Mouse (Mus musculus): Measurements from ENCODE around the gene Mettl24. TPM values are rescaled to one million over a fixed set of nuclear protein-coding genes. Genes with fewer than 3 reads are reported as not detected.

Gene Mettl24
- polyA plus RNA-seq, 1 experiment from 2014 or later, result 17.1 TPM

DNA sequence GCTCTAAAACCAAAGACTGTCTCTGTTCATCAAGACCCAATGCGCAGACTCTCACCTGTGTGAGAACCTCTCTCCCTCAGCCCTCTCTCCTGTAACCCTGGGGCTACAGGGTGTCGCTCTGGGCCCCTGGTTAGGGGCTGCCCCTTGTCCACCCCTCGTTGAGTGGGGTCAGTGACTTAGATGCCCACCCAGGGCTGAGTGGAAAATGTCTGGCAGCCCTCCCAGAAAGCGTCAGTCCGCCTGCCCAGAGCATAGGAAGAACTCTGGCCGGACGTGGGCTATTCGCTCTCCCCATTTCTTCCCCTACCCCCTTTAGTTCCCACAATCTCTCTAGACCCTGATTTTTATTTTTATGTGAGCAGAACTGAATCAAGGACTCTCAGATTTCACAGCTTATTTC lies 33.2 kb downstream of the Mettl24 start:
- 53% methylated on average over 8 of the region's 8 CpGs for WGBS
- Histone ChIP-seq H3K9me3 (ENCODE audit: low read length) (no peaks in the 10 kb centered on the region), H3K36me3 (ENCODE audit: insufficient read depth, low read length) (no peaks in the 10 kb centered on the region), H3K4me3 (ENCODE audit: low read depth, low read length) (no peak overlapping the region), H3K27ac (ENCODE audit: low read length) (no peak overlapping the region), H3K4me1 (ENCODE audit: insufficient read depth, low read depth, low read length) (no peaks in the 10 kb centered on the region), H3K4me2 (replicated peaks; ENCODE audit: low read depth, low read length) (no peak overlapping the region), H3K9ac (replicated peaks; ENCODE audit: low read depth) (no peak overlapping the region), H3K27me3 (replicated peaks; ENCODE audit: insufficient read depth, low read length) (no peaks in the 10 kb centered on the region)
- DNase-seq (ENCODE audit: low spot score) (no peak), ATAC-seq (no peak)
- TF ChIP-seq CTCF (IDR thresholded peaks at IDR 0.05) (no peak), EP300 (IDR thresholded peaks at IDR 0.05) (no peak)

DNA sequence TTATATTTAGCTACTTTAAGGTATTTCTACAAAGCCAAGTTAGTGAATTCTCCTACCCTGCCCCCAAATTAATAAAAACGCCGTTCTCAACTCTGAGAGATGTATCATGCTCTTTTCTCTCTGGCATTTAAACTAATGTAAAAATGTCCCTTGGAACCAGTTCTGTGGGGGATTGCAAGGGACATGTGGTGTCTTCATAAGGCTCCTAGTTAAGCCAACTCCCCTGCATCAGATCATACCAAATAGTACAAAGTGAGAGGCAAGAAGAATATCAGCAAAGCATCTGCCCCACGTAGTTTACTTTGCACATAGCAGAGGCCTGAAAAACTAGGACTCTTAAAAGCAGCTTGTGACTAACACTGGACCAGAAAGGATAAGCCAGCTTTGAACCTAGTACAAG lies 33.6 kb downstream of the Mettl24 start:
- Histone ChIP-seq H3K4me3 (ENCODE audit: low read depth, low read length) (no peak overlapping the region), H3K36me3 (ENCODE audit: insufficient read depth, low read length) (no peaks in the 10 kb centered on the region), H3K9me3 (ENCODE audit: low read length) (no peaks in the 10 kb centered on the region), H3K9ac (replicated peaks; ENCODE audit: low read depth) (no peak overlapping the region), H3K4me1 (ENCODE audit: insufficient read depth, low read depth, low read length) (no peaks in the 10 kb centered on the region), H3K4me2 (replicated peaks; ENCODE audit: low read depth, low read length) (no peak overlapping the region), H3K27me3 (replicated peaks; ENCODE audit: insufficient read depth, low read length) (no peaks in the 10 kb centered on the region), H3K27ac (ENCODE audit: low read length) (no peak overlapping the region)
- 52% methylated on average over 3 of the region's 3 CpGs for WGBS
- DNase-seq (ENCODE audit: low spot score) (no peak), ATAC-seq (no peak)
- TF ChIP-seq EP300 (IDR thresholded peaks at IDR 0.05) (no peak), CTCF (IDR thresholded peaks at IDR 0.05) (no peak)

DNA sequence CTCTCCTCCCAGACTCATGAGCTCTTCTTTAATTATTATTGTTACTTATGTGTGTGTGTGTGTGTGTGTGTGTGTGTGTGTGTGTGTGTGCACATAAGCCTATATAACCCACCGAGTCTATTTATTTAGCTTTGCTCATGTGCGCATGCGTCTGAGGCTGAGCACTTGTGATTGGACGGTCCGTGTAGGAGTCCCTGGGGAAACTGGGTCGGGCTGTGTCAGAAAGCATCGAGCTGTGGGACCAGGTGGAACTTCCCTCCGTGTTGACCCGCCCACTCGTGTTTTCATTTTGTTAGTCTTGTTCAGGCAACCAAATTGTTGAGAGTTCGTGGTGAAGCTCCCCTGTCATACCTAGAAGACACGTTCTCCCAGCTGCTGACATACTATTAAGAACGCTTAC lies 35.3 kb downstream of the Mettl24 start:
- DNase-seq (ENCODE audit: low spot score) (no peak), ATAC-seq (no peak)
- WGBS, result 91% methylated on average over 13 of the region's 13 CpGs
- H3K9ac ChIP-seq (replicated peaks; ENCODE audit: low read depth), result no peak overlapping the region
- no peak overlapping the region for H3K27ac ChIP-seq (ENCODE audit: low read length)
- H3K27me3 ChIP-seq (replicated peaks; ENCODE audit: insufficient read depth, low read length), result no peaks in the 10 kb centered on the region
- H3K36me3 ChIP-seq (ENCODE audit: insufficient read depth, low read length), result no peaks in the 10 kb centered on the region
- H3K9me3 ChIP-seq (ENCODE audit: low read length), result no peaks in the 10 kb centered on the region
- no peak overlapping the region for H3K4me2 ChIP-seq (replicated peaks; ENCODE audit: low read depth, low read length)
- TF ChIP-seq CTCF (IDR thresholded peaks at IDR 0.05), result no peak
- TF ChIP-seq EP300 (IDR thresholded peaks at IDR 0.05), result no peak
- no peaks in the 10 kb centered on the region for H3K4me1 ChIP-seq (ENCODE audit: insufficient read depth, low read depth, low read length)
- H3K4me3 ChIP-seq (ENCODE audit: low read depth, low read length), result no peak overlapping the region

- DNase-seq (ENCODE audit: low spot score) (no peak), ATAC-seq (no peak)
- no peaks in the 10 kb centered on the region for H3K27me3 ChIP-seq (replicated peaks; ENCODE audit: insufficient read depth, low read length)
- H3K4me1 ChIP-seq (ENCODE audit: insufficient read depth, low read depth, low read length), result no peaks in the 10 kb centered on the region
- H3K36me3 ChIP-seq (ENCODE audit: insufficient read depth, low read length), result no peaks in the 10 kb centered on the region
- no peaks in the 10 kb centered on the region for H3K9me3 ChIP-seq (ENCODE audit: low read length)
- no peak overlapping the region for H3K9ac ChIP-seq (replicated peaks; ENCODE audit: low read depth)
- 41% methylated on average over 6 of the region's 6 CpGs for WGBS
- TF ChIP-seq EP300 (IDR thresholded peaks at IDR 0.05), result no peak
- TF ChIP-seq CTCF (IDR thresholded peaks at IDR 0.05), result no peak
- H3K27ac ChIP-seq (ENCODE audit: low read length), result no peak overlapping the region
- no peak overlapping the region for H3K4me2 ChIP-seq (replicated peaks; ENCODE audit: low read depth, low read length)
- H3K4me3 ChIP-seq (ENCODE audit: low read depth, low read length), result no peak overlapping the region
These were observed 36.0 kb downstream of the Mettl24 start for GRCm38 (mm10) chr10:40719062-40719461.

GRCm38 (mm10) chr10:40720883-40721282 lies 37.8 kb downstream of the Mettl24 start:
- Histone ChIP-seq H3K4me3 (ENCODE audit: low read depth, low read length) (no peak overlapping the region), H3K9me3 (ENCODE audit: low read length) (no peaks in the 10 kb centered on the region), H3K4me2 (replicated peaks; ENCODE audit: low read depth, low read length) (no peak overlapping the region), H3K9ac (replicated peaks; ENCODE audit: low read depth) (no peak overlapping the region), H3K36me3 (ENCODE audit: insufficient read depth, low read length) (no peaks in the 10 kb centered on the region), H3K27me3 (replicated peaks; ENCODE audit: insufficient read depth, low read length) (no peaks in the 10 kb centered on the region), H3K27ac (ENCODE audit: low read length) (no peak overlapping the region), H3K4me1 (ENCODE audit: insufficient read depth, low read depth, low read length) (0 out of 2 replicates have a peak, but pooled peaks cover 3% of the 10 kb centered on the region)
- DNase-seq (ENCODE audit: low spot score) (no peak), ATAC-seq (no peak)
- TF ChIP-seq CTCF (IDR thresholded peaks at IDR 0.05) (no peak), EP300 (IDR thresholded peaks at IDR 0.05) (no peak)
- 50% methylated on average over 5 of the region's 5 CpGs for WGBS

- no peaks in the 10 kb centered on the region for H3K9me3 ChIP-seq (ENCODE audit: low read length)
- 46% methylated on average over 6 of the region's 6 CpGs for WGBS
- ATAC-seq (peak; percentile 44), DNase-seq (ENCODE audit: low spot score) (no peak)
- H3K4me3 ChIP-seq (ENCODE audit: low read depth, low read length), result no peak overlapping the region
- H3K9ac ChIP-seq (replicated peaks; ENCODE audit: low read depth), result no peak overlapping the region
- H3K27ac ChIP-seq (ENCODE audit: low read length), result peak overlapping the region; percentile 40
- TF ChIP-seq CTCF (IDR thresholded peaks at IDR 0.05), result no peak
- TF ChIP-seq EP300 (IDR thresholded peaks at IDR 0.05), result no peak
- no peak overlapping the region for H3K4me2 ChIP-seq (replicated peaks; ENCODE audit: low read depth, low read length)
- H3K36me3 ChIP-seq (ENCODE audit: insufficient read depth, low read length), result no peaks in the 10 kb centered on the region
- H3K27me3 ChIP-seq (replicated peaks; ENCODE audit: insufficient read depth, low read length), result no peaks in the 10 kb centered on the region
- H3K4me1 ChIP-seq (ENCODE audit: insufficient read depth, low read depth, low read length), result 0 out of 2 replicates have a peak, but pooled peaks cover 3% of the 10 kb centered on the region
These were observed 41.3 kb downstream of the Mettl24 start for GRCm38 (mm10) chr10:40724342-40724741.

GRCm38 (mm10) chr10:40725066-40725465 lies 42.0 kb downstream of the Mettl24 start:
- TF ChIP-seq CTCF (IDR thresholded peaks at IDR 0.05), result peak; percentile 68
- peak; percentile 48; the same call in 1 of the 2 replicates for TF ChIP-seq EP300 (IDR thresholded peaks at IDR 0.05)
- peak; percentile 81 for ATAC-seq
- no peak overlapping the region for H3K9ac ChIP-seq (replicated peaks; ENCODE audit: low read depth)
- H3K27me3 ChIP-seq (replicated peaks; ENCODE audit: insufficient read depth, low read length), result no peaks in the 10 kb centered on the region
- H3K36me3 ChIP-seq (ENCODE audit: insufficient read depth, low read length), result no peaks in the 10 kb centered on the region
- WGBS, result 33% methylated on average over 4 of the region's 4 CpGs
- no peaks in the 10 kb centered on the region for H3K9me3 ChIP-seq (ENCODE audit: low read length)
- H3K4me3 ChIP-seq (ENCODE audit: low read depth, low read length), result no peak overlapping the region
- DNase-seq (ENCODE audit: low spot score), result peak; percentile 52
- H3K4me2 ChIP-seq (replicated peaks; ENCODE audit: low read depth, low read length), result no peak overlapping the region
- peak overlapping the region; percentile 40; the same call in 1 of the 2 replicates for H3K27ac ChIP-seq (ENCODE audit: low read length)
- 0 out of 2 replicates have a peak, but pooled peaks cover 3% of the 10 kb centered on the region for H3K4me1 ChIP-seq (ENCODE audit: insufficient read depth, low read depth, low read length)
